Mouse (Mus musculus) limb, embryonic 14.5 days (tissue): ENCODE results near the gene Cubn. TPM values are rescaled to one million over a fixed set of nuclear protein-coding genes. Genes with fewer than 3 reads are reported as not detected.

Experiments
- ATAC-seq: fragments of 200-750 bp; cut with Nextera tagmentation; 2 replicates; pipeline ENCODE4 v1.8.0; 2017; ENCODE audit warnings: low read depth, moderate number of reproducible peaks, moderate TSS enrichment; ENCODE audit not compliant: low FRiP score
- DNase-seq: peaks from one replicate; pipeline ENCODE4 v3.0.0-alpha.2; 2015; ENCODE audit warnings: low spot score
- H3K27ac ChIP-seq: fragments of 300-500 bp; sonication (generic); replicated peaks from 2 replicates; pipeline ENCODE4 v1.5.1; 2014; ENCODE audit warnings: low read depth, mild to moderate bottlenecking, low read length, moderate library complexity, mixed read lengths
- H3K27me3 ChIP-seq: fragments of 300-500 bp; sonication (generic); 2 replicates; pipeline ENCODE4 v1.6.1; 2014; ENCODE audit warnings: low read length, mixed read lengths; ENCODE audit not compliant: control insufficient read depth, insufficient read depth
- H3K36me3 ChIP-seq: fragments of 300-500 bp; sonication (generic); 2 replicates; pipeline ENCODE4 v1.6.1; 2014; ENCODE audit warnings: mild to moderate bottlenecking, low read length, moderate library complexity, mixed read lengths; ENCODE audit not compliant: control insufficient read depth, insufficient read depth
- H3K4me1 ChIP-seq: fragments of 300-500 bp; sonication (generic); 2 replicates; pipeline ENCODE4 v1.6.1; 2014; ENCODE audit warnings: antibody characterized with exemption, low read length, mixed read lengths; ENCODE audit not compliant: control insufficient read depth, insufficient read depth
- H3K4me2 ChIP-seq: fragments of 300-500 bp; sonication (generic); replicated peaks from 2 replicates; pipeline ENCODE4 v1.6.1; 2014; ENCODE audit warnings: low read depth, mild to moderate bottlenecking, low read length, moderate library complexity; ENCODE audit not compliant: severe bottlenecking
- H3K4me3 ChIP-seq: fragments of 300-500 bp; sonication (generic); replicated peaks from 2 replicates; pipeline ENCODE4 v1.5.1; 2014; ENCODE audit warnings: low read length
- H3K9ac ChIP-seq: fragments of 300-500 bp; sonication (generic); 2 replicates; pipeline ENCODE4 v1.6.1; 2014; ENCODE audit warnings: mild to moderate bottlenecking, low read depth, low read length, moderate library complexity; ENCODE audit not compliant: severe bottlenecking
- H3K9me3 ChIP-seq: fragments of 300-500 bp; sonication (generic); 2 replicates; pipeline ENCODE4 v1.6.1; 2016; ENCODE audit warnings: low read length; ENCODE audit not compliant: control insufficient read depth
- POLR2A ChIP-seq: fragments of 200-500 bp; IDR thresholded peaks from 2 replicates; pipeline ENCODE4 v1.8.0; 2012; ENCODE audit warnings: inconsistent platforms, mild to moderate bottlenecking, moderate library complexity, borderline replicate concordance; ENCODE audit not compliant: insufficient read depth, insufficient read length; ENCODE audit errors: extremely low read depth
- WGBS: fragments of 180-500 bp; shearing (Covaris S2); extraction: QIAGEN DNeasy Blood & Tissue Kit; methylation state at CpG from one replicate; pipeline ENCODE4 v1.1.7; 2014; 5-methylcytosine and 5-hydroxymethylcytosine counted together
- polyA plus RNA-seq, 2 experiments: library from polyadenylated mRNA; depleted of rRNA in 1 of 2; stranded (reverse) in 1 of 2; unstranded in 1 of 2; fragments of >200 nt; fragmentation: Nextera tagmentation in 1 of 2; extraction: Ambion mirVana in 1 of 2; gene quantifications; 2 replicates each; pipeline versions ENCODE4 v1.2.1 to v1.2.3; 2012 to 2014

The Cubn gene
- polyA plus RNA-seq (2012; rRNA removed) (0.28 and 0.49 TPM in 2 replicates), polyA plus RNA-seq (2014; fragmentation: Nextera tagmentation; extraction: Ambion mirVana) (0.28 and 0.29 TPM in 2 replicates)

DNA sequence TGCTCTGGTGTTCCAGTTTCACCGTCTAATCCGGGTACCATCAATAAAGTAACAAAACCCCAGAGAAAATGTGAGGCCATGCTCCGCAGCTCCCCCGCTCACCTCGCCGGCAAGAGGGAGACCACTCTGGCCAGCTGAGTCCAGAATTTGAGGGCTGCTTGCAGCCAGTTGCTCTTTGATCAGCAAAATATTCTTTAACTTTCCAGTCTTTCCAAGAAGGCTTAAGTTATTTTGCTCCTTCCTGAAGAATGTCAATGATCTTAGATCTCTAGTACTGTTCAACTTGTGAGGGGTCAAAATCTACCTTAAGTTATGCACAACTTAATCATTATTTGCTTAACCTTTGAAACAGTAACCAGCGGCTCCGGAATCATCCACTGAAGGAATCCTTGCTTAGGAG is at the start of gene Cubn:
TSS of gene Cubn (minus strand) at position 80 of the 400 bp plus-strand sequence.
- H3K27ac ChIP-seq, result no peak within 1 kb of the TSS
- DNase-seq, result no peak
- H3K9me3 ChIP-seq, result no peaks in the 10 kb centered on the region
- TF ChIP-seq POLR2A, result no peak
- 55% methylated on average over 8 of the region's 8 CpGs for WGBS
- H3K4me1 ChIP-seq, result no peaks in the 10 kb centered on the region
- H3K4me3 ChIP-seq, result no peak within 1 kb of the TSS
- no peak within 1 kb of the TSS for H3K9ac ChIP-seq
- ATAC-seq, result no peak
- H3K4me2 ChIP-seq, result no peak within 1 kb of the TSS
- no peaks in the 10 kb centered on the region for H3K27me3 ChIP-seq
- H3K36me3 ChIP-seq, result no peaks in the 10 kb centered on the region

DNA sequence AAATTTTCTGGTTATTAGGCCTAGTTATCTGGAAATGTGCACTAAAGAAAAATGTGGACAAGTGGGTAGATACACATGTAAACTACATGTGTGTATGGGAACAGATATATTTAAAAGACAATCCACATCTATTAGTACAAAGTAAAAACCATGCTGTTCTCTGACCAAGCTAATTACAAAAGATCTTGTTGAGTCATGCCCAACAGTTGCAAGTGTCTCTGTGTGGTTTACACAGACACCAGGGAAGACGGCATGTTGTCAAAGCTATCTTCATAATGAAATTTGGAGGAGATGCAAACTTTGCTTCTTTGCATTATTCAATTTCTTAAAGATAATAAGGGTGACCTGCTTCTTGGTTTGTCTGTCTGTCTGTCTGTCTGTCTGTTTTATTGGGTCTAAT is 48.2 kb upstream of the Cubn start:
- H3K36me3 ChIP-seq, result no peaks in the 10 kb centered on the region
- DNase-seq (no peak), ATAC-seq (no peak)
- no peak overlapping the region for H3K9ac ChIP-seq
- H3K9me3 ChIP-seq, result no peaks in the 10 kb centered on the region
- H3K27me3 ChIP-seq, result no peaks in the 10 kb centered on the region
- H3K4me1 ChIP-seq, result peaks cover 2% of the 10 kb centered on the region; the same call in 1 of the 2 replicates
- no peak for TF ChIP-seq POLR2A
- no peak overlapping the region for H3K4me3 ChIP-seq
- no peak overlapping the region for H3K27ac ChIP-seq
- 85% methylated on average over 1 of the region's 1 CpGs for WGBS
- no peak overlapping the region for H3K4me2 ChIP-seq

DNA sequence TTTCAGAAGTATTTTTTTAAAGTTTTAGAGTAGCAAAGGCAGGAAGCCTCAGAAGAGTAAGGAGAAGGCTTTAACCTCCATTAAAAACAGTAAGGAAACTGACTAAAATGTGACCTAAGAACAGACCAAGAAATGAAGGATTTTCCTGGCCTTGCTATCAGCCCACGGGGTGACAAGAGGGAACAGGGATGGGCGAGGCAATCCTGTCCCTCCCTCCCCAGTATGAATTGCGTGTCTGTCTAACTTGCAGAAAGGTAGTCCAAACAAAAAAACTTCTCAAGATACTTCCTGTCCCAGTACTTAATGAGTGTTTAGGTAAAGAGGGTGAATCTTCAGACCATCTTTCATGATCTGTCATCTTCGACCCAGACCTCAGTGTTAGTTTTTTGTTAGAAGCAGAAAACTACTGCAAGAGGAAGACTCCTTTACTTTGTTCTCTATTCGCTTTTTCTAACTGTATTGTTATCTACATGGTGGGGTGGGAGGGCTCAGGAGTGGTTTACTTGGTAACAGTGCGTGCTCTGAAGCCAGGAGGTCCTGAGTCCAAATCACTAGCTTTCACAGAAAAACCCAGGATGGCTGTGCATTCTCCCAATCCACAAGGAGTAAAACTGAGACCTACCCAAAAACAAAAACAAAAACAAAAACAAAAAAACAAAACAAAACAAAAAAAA is 47.2 kb upstream of the Cubn start:
- H3K27me3 ChIP-seq, result no peaks in the 10 kb centered on the region
- no peak overlapping the region for H3K4me2 ChIP-seq
- H3K36me3 ChIP-seq, result no peaks in the 10 kb centered on the region
- H3K9me3 ChIP-seq, result no peaks in the 10 kb centered on the region
- WGBS, result 79% methylated on average over 6 of the region's 6 CpGs
- DNase-seq (no peak), ATAC-seq (no peak)
- TF ChIP-seq POLR2A, result no peak
- no peak overlapping the region for H3K27ac ChIP-seq
- no peaks in the 10 kb centered on the region; the same call in 1 of the 2 replicates for H3K4me1 ChIP-seq
- H3K4me3 ChIP-seq, result no peak overlapping the region
- H3K9ac ChIP-seq, result no peak overlapping the region

DNA sequence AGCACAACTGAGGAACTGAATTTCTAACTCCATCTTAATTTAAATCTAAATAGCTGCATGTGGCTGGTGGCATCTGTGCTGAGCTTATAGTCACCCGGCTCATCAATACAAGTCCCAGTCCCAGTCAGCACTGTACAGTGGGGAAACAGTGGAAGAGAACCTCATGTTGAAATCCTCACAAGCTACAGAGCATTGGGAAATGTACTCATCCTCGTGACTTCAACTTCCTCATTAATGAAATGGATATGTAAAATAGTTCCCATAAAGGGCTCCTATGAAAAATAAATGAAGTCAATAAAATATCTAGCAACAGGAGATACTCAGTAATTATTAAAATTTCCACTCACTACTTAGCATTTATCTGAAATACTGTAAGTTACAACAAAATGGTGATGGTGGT is 46.6 kb upstream of the Cubn start:
- Histone ChIP-seq H3K4me3 (no peak overlapping the region), H3K27ac (no peak overlapping the region), H3K4me1 (no peaks in the 10 kb centered on the region; the same call in 1 of the 2 replicates), H3K36me3 (no peaks in the 10 kb centered on the region), H3K4me2 (no peak overlapping the region), H3K27me3 (no peaks in the 10 kb centered on the region), H3K9me3 (no peaks in the 10 kb centered on the region), H3K9ac (no peak overlapping the region)
- DNase-seq, result no peak
- WGBS, result 77% methylated on average over 2 of the region's 2 CpGs
- TF ChIP-seq POLR2A, result no peak
- ATAC-seq, result no peak

DNA sequence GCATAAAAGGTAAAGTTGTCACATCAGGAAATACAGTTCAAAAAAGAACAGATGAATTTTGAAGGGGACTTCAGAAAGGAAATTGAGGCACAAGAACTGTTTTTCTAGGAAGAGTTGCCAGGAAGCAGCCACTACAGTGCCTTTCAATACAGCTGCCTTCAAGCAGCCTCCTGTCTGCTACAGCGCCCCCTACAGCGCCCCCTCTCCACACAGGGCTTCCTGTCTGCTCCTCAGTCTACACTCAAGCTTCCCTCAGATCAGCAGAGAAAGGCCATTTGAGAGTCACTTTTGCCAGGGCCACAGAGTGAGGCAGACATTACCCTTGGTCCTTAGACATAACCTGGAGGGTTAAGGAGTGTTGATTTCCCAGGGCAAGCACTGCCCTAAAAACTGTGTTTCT is 46.1 kb upstream of the Cubn start:
- ATAC-seq, result no peak
- Histone ChIP-seq H3K36me3 (no peaks in the 10 kb centered on the region), H3K9me3 (no peaks in the 10 kb centered on the region), H3K9ac (no peak overlapping the region), H3K4me1 (no peaks in the 10 kb centered on the region; the same call in 1 of the 2 replicates), H3K27me3 (no peaks in the 10 kb centered on the region), H3K27ac (no peak overlapping the region), H3K4me3 (no peak overlapping the region), H3K4me2 (no peak overlapping the region)
- 10% methylated on average over 2 of the region's 2 CpGs for WGBS
- TF ChIP-seq POLR2A, result no peak
- DNase-seq, result no peak
